Mouse (Mus musculus): ENCODE results near the gene Tom1l1.

DNA sequence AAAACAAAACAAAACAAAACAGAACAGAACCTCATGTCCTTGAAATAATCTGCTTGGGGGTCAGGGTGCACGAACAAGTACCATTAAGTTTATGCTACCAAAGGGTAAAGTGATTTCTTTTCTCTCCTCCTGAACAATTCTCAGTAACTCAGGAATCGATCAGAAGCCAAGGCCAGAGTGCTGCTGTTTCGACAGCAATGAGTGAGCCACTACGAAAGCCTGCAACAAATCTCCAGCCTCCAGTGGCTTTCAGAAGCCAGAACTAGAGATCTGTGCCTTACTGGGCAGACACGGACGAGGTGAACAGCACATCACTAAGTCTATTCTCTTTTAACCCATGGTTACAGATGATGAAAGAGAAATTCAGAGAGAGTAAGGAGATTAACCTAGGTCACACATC, 3.0 kb downstream of the Tom1l1 start:
- TF ChIP-seq POLR2A (IDR thresholded peaks at IDR 0.05; ENCODE audit: borderline replicate concordance, extremely low read depth, low read depth, low read length) (no peak), CTCF (IDR thresholded peaks at IDR 0.05; ENCODE audit: insufficient read depth, low read length) (no peak)

Measured in lung, adult 2 months (tissue).